Mouse (Mus musculus) liver, embryonic 14.5 days (tissue): Measurements from ENCODE around the gene Pla2g1b. TPM values are rescaled to one million over a fixed set of nuclear protein-coding genes. Genes with fewer than 3 reads are reported as not detected.

ENCODE experiments used
- ATAC-seq: fragments of 200-750 bp; cut with Nextera tagmentation; 2 replicates; pipeline ENCODE4 v1.8.0; 2017; ENCODE audit warnings: moderate number of reproducible peaks, mild to moderate bottlenecking, moderate library complexity; ENCODE audit not compliant: insufficient read depth
- DNase-seq, 3 experiments: peaks; one replicate each; pipeline ENCODE4 v3.0.0-alpha.2; 2012 to 2013; ENCODE audit warnings: low read depth in 3 of 3, low spot score in 3 of 3
- H3K27ac ChIP-seq: fragments of 300-500 bp; sonication (generic); 2 replicates; pipeline ENCODE4 v1.5.1; 2014; ENCODE audit warnings: moderate library complexity, mild to moderate bottlenecking, control low read depth, inconsistent platforms
- H3K27me3 ChIP-seq: fragments of 300-500 bp; sonication (generic); 2 replicates; pipeline ENCODE4 v1.6.1; 2014; ENCODE audit warnings: mild to moderate bottlenecking, low read length, moderate library complexity; ENCODE audit not compliant: control insufficient read depth, insufficient read depth
- H3K36me3 ChIP-seq: fragments of 300-500 bp; sonication (generic); replicated peaks from 2 replicates; pipeline ENCODE4 v1.6.1; 2014; ENCODE audit warnings: low read depth; ENCODE audit not compliant: control insufficient read depth, insufficient read depth
- H3K4me1 ChIP-seq, 2 experiments: fragments of 200-500 bp in 1 of 2; fragments of 300-500 bp in 1 of 2; sonication (generic) in 1 of 2; replicated peaks; 2 replicates each; pipeline ENCODE4 v1.6.1; 2012 to 2014; ENCODE audit warnings: antibody characterized with exemption in 1 of 2, inconsistent platforms in 1 of 2, low read length in 1 of 2; ENCODE audit not compliant: control insufficient read depth in 2 of 2, insufficient read depth in 2 of 2
- H3K4me2 ChIP-seq: fragments of 300-500 bp; sonication (generic); 2 replicates; pipeline ENCODE4 v1.6.1; 2014; ENCODE audit warnings: low read depth, mild to moderate bottlenecking, control low read depth, moderate library complexity
- H3K4me3 ChIP-seq, 2 experiments: fragments of 200-500 bp in 1 of 2; fragments of 300-500 bp in 1 of 2; sonication (generic) in 1 of 2; 2 replicates each; pipeline ENCODE4 v1.5.1; 2012 to 2014; ENCODE audit warnings: low read depth in 2 of 2, low read length in 2 of 2, mild to moderate bottlenecking in 2 of 2, control low read depth in 1 of 2, inconsistent platforms in 1 of 2, moderate library complexity in 1 of 2; ENCODE audit not compliant: insufficient read depth in 1 of 2
- H3K9ac ChIP-seq: fragments of 300-500 bp; sonication (generic); replicated peaks from 2 replicates; pipeline ENCODE4 v1.6.1; 2014; ENCODE audit warnings: mild to moderate bottlenecking, control low read depth, moderate library complexity
- H3K9me3 ChIP-seq: fragments of 300-500 bp; sonication (generic); 2 replicates; pipeline ENCODE4 v1.6.1; 2016; ENCODE audit warnings: low read length, mixed read lengths; ENCODE audit not compliant: control insufficient read depth
- CTCF ChIP-seq: IDR thresholded peaks from 2 replicates; pipeline ENCODE4 v1.5.1; 2016; ENCODE audit warnings: antibody characterized with exemption, low read depth, control low read depth
- EP300 ChIP-seq: IDR thresholded peaks from 2 replicates; pipeline ENCODE4 v1.6.1; 2016; ENCODE audit warnings: antibody characterized with exemption, low read depth
- WGBS: fragments of 180-500 bp; shearing (Covaris S2); extraction: QIAGEN DNeasy Blood & Tissue Kit; methylation state at CpG from one replicate; pipeline ENCODE4 v1.1.7; 2014; ENCODE audit not compliant: insufficient replicate concordance; 5-methylcytosine and 5-hydroxymethylcytosine counted together
- polyA plus RNA-seq, 2 experiments: library from polyadenylated mRNA; depleted of rRNA in 1 of 2; stranded (reverse) in 1 of 2; unstranded in 1 of 2; fragments of >200 nt; fragmentation: Nextera tagmentation in 1 of 2; extraction: Ambion mirVana in 1 of 2; gene quantifications; 2 replicates each; pipeline versions ENCODE4 v1.2.1 to v1.2.3; 2012 to 2014

Gene Pla2g1b
- polyA plus RNA-seq (2012; rRNA removed) (not detected in 2 replicates), polyA plus RNA-seq (2014; fragmentation: Nextera tagmentation; extraction: Ambion mirVana) (not detected in 2 replicates)

DNA sequence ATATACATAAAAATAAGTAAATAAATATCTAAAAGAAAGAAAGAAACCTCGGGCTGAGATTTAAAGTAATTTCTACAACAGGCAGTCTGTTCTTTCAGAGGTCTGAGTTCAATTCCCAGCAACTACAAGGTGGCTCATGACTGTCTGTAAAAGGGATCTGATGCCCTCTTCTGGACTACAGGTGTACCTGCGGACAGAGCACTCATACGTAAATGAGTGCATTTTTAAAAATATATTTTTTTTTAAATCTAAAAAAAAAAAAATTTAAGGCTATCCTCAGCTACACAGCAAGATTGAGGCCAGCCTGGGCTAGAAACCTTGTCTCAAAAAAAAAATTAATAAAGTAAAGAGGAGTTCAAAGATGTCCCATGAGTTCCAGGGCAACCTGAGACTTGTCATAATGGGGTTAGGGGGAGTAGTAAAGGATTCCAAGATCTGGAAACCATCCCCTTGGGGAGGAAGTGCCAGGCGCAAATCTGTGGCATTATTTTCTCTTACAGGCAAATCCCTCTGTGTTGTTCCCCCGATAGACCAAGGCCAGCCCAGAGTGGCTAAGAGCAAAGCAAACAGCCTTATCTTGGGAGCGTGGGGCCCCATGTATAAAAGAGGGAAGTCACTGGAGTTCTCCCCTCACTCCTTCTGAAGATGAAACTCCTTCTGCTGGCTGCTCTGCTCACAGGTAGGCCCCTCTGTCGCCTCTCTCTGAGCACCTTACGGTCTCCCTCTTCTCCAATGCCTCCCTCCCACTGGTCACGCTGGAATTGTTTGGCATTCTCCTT lies at the start of gene Pla2g1b:
Gene Pla2g1b, plus strand, starts transcription at position 621 of the 779 bp plus-strand sequence.
- DNase-seq: no peak
- Histone ChIP-seq H3K4me1 (peaks cover 0 to 5% of the 10 kb centered on the region in 2 experiments; a peak in 1 of 4 replicates), H3K4me3 (no peak within 1 kb of the TSS), H3K4me2 (no peak within 1 kb of the TSS), H3K27ac (no peak within 1 kb of the TSS), H3K36me3 (no peaks in the 10 kb centered on the region), H3K27me3 (no peaks in the 10 kb centered on the region), H3K9me3 (no peaks in the 10 kb centered on the region), H3K9ac (no peak within 1 kb of the TSS)
- WGBS: 22% methylated on average over 9 of the region's 9 CpGs
- TF ChIP-seq CTCF (peak; percentile 28; the same call in 1 of the 2 replicates), EP300 (no peak)
- no peak for ATAC-seq

DNA sequence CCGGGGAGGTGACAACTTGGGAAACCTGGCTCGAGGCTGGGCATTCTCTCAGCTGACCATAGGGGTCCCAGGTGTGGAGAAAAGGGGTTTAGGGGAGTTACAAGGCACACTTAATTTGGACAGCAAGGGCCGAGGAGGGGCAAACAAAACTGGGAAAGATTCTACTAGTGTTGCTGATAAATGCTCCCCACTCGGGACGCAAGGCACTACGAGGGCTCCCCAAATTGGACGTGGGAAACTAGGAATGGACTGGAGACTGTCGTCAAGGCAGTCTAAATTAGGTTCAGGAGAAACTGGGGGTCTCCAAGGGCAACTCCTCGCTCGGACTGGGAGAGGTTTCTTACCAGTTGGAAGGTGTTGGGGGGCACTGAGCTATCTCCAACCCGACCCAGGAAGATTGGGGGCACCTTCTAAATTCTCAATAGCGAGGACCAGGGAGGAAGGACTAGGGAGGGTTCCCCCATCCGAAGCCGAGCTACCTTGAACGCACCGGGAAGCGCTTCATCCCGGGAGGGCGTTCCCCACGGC lies 37.2 kb upstream of the Pla2g1b start:
- H3K9ac ChIP-seq: no peak overlapping the region
- H3K4me3 ChIP-seq: peak overlapping the region; percentile 4 to 51; a peak in 2 of 4 replicates
- DNase-seq (no peak), ATAC-seq (no peak)
- no peaks in the 10 kb centered on the region for H3K4me1 ChIP-seq
- no peak overlapping the region for H3K27ac ChIP-seq
- H3K27me3 ChIP-seq: peaks cover 57% of the 10 kb centered on the region
- no peaks in the 10 kb centered on the region for H3K36me3 ChIP-seq
- 2% methylated on average over 20 of the region's 20 CpGs for WGBS
- TF ChIP-seq EP300 (no peak), CTCF (no peak)
- no peaks in the 10 kb centered on the region for H3K9me3 ChIP-seq
- H3K4me2 ChIP-seq: peak overlapping the region; percentile 54

DNA sequence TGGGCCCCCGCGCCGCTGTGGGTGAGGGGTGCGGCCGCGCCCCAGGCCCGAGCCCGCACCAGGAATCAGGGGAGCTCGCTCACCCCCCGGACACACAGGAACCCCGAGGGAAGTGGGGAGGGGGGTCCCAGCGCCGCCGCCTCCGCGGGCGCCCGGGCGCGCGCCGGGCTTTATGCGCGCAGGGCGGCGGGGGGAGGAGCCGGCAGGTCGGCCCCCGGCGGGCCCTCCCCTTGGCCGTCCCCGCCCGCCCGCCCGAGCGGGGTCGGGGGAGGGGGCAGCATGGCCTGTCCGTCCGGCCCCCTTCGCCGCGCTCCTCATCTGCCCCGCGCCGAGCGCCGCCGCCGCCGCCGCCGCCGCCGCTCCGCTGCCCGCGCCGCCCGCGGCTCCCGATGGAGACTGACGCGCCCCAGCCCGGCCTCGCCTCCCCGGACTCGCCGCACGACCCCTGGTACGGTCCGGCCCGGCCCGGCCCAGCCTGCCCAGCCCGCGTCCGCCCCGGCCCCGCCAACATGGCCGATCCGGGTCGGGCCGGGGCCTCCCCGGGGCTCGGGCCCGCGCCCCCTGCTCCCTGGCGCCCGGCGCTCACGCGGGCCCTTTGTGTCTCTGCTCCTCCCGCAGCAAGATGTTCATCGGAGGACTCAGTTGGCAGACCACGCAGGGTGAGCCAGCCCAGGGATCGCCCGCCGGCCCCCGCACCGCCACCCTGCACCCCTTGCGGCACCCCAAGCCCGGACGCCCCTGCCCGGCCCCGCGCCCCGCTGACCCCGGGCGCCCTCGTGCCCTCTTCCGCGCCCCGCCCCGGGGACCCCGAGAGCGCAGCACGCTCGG lies 36.5 kb upstream of the Pla2g1b start, which contains the start of gene Msi1:
Gene Msi1, plus strand, starts transcription at position 241 of the 828 bp plus-strand sequence.
- ATAC-seq (no peak), DNase-seq (no peak)
- no peaks in the 10 kb centered on the region for H3K4me1 ChIP-seq
- peak within 1 kb of the TSS; percentile 54 for H3K4me2 ChIP-seq
- no peak within 1 kb of the TSS for H3K9ac ChIP-seq
- no peaks in the 10 kb centered on the region for H3K9me3 ChIP-seq
- H3K27ac ChIP-seq: no peak within 1 kb of the TSS
- TF ChIP-seq CTCF (no peak), EP300 (no peak)
- H3K27me3 ChIP-seq: peaks cover 57% of the 10 kb centered on the region
- peak within 1 kb of the TSS; percentile 39 to 51 for H3K4me3 ChIP-seq
- H3K36me3 ChIP-seq: no peaks in the 10 kb centered on the region
- WGBS: under 1% methylated on average over 42 of the region's 117 CpGs

DNA sequence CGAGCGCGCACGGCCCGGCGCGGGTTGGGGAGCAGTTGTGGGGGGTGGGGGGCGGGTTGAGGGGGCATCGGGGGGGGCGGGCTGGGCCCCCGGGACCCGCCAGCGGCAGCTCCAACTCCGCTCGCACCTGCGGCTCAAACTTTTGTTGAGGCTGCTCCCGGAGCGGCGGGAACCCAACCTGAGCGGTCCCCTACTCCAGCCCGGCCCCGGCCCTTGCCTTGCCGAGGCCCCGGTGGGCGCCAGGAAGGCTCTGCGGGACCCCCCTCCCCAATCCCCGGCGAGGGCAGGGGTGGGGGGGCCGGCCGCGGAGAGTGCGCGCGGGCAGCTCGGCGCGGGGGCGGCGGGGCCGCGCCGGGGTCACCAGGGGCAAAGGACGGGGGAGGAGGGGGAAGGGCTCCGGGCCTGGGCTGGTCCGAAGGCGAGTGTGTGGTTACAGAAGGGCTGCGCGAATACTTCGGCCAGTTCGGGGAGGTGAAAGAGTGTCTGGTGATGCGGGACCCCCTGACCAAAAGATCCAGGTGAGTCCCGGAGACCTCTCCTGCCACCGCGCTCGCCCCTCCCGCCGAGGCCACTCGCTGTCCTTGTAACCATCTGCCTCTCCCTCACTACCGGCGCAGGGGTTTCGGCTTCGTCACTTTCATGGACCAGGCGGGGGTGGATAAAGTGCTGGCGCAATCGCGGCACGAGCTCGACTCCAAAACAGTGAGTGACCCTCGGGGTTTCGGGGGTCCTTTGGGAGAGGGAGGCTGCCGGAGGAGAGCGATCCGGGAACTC lies 35.7 kb upstream of the Pla2g1b start:
- H3K9me3 ChIP-seq: no peaks in the 10 kb centered on the region
- no peaks in the 10 kb centered on the region for H3K4me1 ChIP-seq
- WGBS: 2% methylated on average over 59 of the region's 73 CpGs
- no peak overlapping the region for H3K9ac ChIP-seq
- H3K27ac ChIP-seq: no peak overlapping the region
- peak overlapping the region; percentile 39 to 51 for H3K4me3 ChIP-seq
- no peak for ATAC-seq
- no peaks in the 10 kb centered on the region for H3K36me3 ChIP-seq
- peak overlapping the region; percentile 54 for H3K4me2 ChIP-seq
- TF ChIP-seq EP300: no peak
- no peak for TF ChIP-seq CTCF
- H3K27me3 ChIP-seq: peaks cover 57% of the 10 kb centered on the region
- DNase-seq: no peak
